Mouse (Mus musculus) kidney, adult 2 months (tissue): Measurements from ENCODE around the gene Nipsnap3b. TPM values are rescaled to one million over a fixed set of nuclear protein-coding genes. Genes with fewer than 3 reads are reported as not detected.

Experiments
- DNase-seq: peaks from one replicate; pipeline ENCODE4 v3.0.0; 2021
- H3K27ac ChIP-seq: fragments of 200-500 bp; 2 replicates; pipeline ENCODE4 v1.5.1; 2012; ENCODE audit warnings: low read depth, low read length, control low read depth, inconsistent platforms; ENCODE audit not compliant: insufficient read depth
- H3K27me3 ChIP-seq: fragments of 200-500 bp; replicated peaks from 2 replicates; pipeline ENCODE4 v1.6.1; 2012; ENCODE audit warnings: mild to moderate bottlenecking, moderate library complexity, low read length, inconsistent platforms; ENCODE audit not compliant: control insufficient read depth, insufficient read depth
- H3K36me3 ChIP-seq: fragments of 200-500 bp; 2 replicates; pipeline ENCODE4 v1.6.1; 2012; ENCODE audit warnings: mild to moderate bottlenecking, moderate library complexity, low read length, inconsistent platforms; ENCODE audit not compliant: control insufficient read depth, insufficient read depth
- H3K4me1 ChIP-seq: fragments of 200-500 bp; 2 replicates; pipeline ENCODE4 v1.6.1; 2011; ENCODE audit warnings: low read length; ENCODE audit not compliant: control insufficient read depth, insufficient read depth
- H3K4me3 ChIP-seq: fragments of 200-500 bp; 2 replicates; pipeline ENCODE4 v1.5.1; 2011; ENCODE audit warnings: mild to moderate bottlenecking, low read depth, low read length, control low read depth; ENCODE audit not compliant: insufficient read depth
- CTCF ChIP-seq: fragments of 200-500 bp; conservative IDR thresholded peaks from 2 replicates; pipeline ENCODE4 v1.5.1; 2011; ENCODE audit warnings: low read depth, mild to moderate bottlenecking, control low read depth, low read length, moderate library complexity, mixed read lengths; ENCODE audit not compliant: insufficient read depth, insufficient read length
- POLR2A ChIP-seq: fragments of 200-500 bp; IDR thresholded peaks from one replicate; pipeline ENCODE4 v1.6.1; 2011; ENCODE audit warnings: low read depth, low read length, control low read depth
- WGBS: fragments of 180-500 bp; shearing (Covaris S2); methylation state at CpG from one replicate; pipeline ENCODE4 v1.1.7; 2018; 5-methylcytosine and 5-hydroxymethylcytosine counted together
- polyA plus RNA-seq: library from polyadenylated mRNA; depleted of rRNA; stranded (reverse); fragments of >200 nt; gene quantifications from 2 replicates; pipeline ENCODE4 v1.2.3, GENCODE M21; 2012

Gene Nipsnap3b
- polyA plus RNA-seq, 1 experiment: 24.9 TPM

- H3K27me3 ChIP-seq: no peaks in the 10 kb centered on the region
- WGBS: 63% methylated on average over 4 of the region's 4 CpGs
- TF ChIP-seq CTCF (no peak), POLR2A (no peak)
- no peak overlapping the region for H3K27ac ChIP-seq
- no peak overlapping the region for H3K4me3 ChIP-seq
- no peaks in the 10 kb centered on the region for H3K4me1 ChIP-seq
- no peak for DNase-seq
- no peaks in the 10 kb centered on the region for H3K36me3 ChIP-seq
Measured at GRCm38 (mm10) chr4:53009183-53009582, 2.5 kb upstream of the Nipsnap3b start.

DNA sequence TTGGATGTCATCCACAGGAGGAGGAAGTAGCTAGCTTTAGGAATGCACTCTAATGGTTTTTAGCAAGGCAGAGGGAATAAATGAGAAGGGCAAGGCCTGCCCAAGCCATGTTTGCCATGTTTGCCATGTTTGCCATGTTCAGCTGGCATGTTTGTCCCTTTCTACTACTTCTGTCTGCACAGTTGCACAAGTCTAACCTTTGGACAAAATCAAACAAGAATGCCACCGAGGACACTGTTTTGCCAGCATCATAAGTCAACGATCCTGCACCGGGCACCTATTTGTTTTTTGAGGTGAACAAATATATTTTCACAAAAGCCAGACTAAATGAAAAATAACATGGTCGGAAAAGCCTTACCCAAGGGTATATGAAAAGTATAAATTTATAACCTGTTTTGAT, 1.8 kb upstream of the Nipsnap3b start:
- Histone ChIP-seq H3K27ac (no peak overlapping the region), H3K36me3 (no peaks in the 10 kb centered on the region), H3K4me3 (no peak overlapping the region), H3K27me3 (no peaks in the 10 kb centered on the region), H3K4me1 (no peaks in the 10 kb centered on the region)
- 91% methylated on average over 4 of the region's 4 CpGs for WGBS
- no peak for DNase-seq
- TF ChIP-seq CTCF (no peak), POLR2A (no peak)

GRCm38 (mm10) chr4:53014421-53014820, 2.7 kb downstream of the Nipsnap3b start:
- no peak overlapping the region for H3K4me3 ChIP-seq
- H3K4me1 ChIP-seq: no peaks in the 10 kb centered on the region
- 92% methylated on average over 7 of the region's 7 CpGs for WGBS
- peaks cover 7% of the 10 kb centered on the region for H3K36me3 ChIP-seq
- no peak for TF ChIP-seq POLR2A
- no peak for TF ChIP-seq CTCF
- H3K27ac ChIP-seq: no peak overlapping the region
- H3K27me3 ChIP-seq: no peaks in the 10 kb centered on the region
- DNase-seq: no peak

DNA sequence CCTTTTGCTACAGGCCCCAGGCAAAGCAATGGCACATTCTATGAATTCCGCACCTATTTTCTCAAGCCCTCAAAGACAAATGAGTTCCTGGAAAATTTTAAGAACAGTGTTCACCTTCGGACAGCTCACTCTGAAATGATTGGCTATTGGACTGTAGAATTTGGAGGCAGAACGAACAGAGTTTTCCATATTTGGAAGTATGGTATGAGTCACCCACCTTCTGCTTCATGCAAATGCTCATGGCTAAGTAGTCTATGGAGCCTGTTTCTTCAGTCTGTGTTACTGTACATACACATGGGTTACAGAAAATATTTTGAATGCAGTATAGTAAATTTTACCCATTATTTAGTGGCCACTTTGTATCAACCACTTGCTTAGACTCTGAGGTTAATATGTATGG, 3.3 kb downstream of the Nipsnap3b start:
- no peak for DNase-seq
- Histone ChIP-seq H3K27me3 (no peaks in the 10 kb centered on the region), H3K27ac (no peak overlapping the region), H3K4me3 (no peak overlapping the region), H3K36me3 (peaks cover 7% of the 10 kb centered on the region), H3K4me1 (no peaks in the 10 kb centered on the region)
- 89% methylated on average over 3 of the region's 3 CpGs for WGBS
- TF ChIP-seq POLR2A (no peak), CTCF (no peak)

- Histone ChIP-seq H3K27ac (no peak overlapping the region), H3K27me3 (no peaks in the 10 kb centered on the region), H3K4me1 (no peaks in the 10 kb centered on the region), H3K36me3 (peaks cover 9% of the 10 kb centered on the region), H3K4me3 (no peak overlapping the region)
- 91% methylated on average over 1 of the region's 1 CpGs for WGBS
- TF ChIP-seq POLR2A (no peak), CTCF (no peak)
- DNase-seq: no peak
Measured at GRCm38 (mm10) chr4:53018392-53018791, 6.7 kb downstream of the Nipsnap3b start.

GRCm38 (mm10) chr4:53023189-53023925, 11.7 kb downstream of the Nipsnap3b start:
- DNase-seq: no peak
- no peaks in the 10 kb centered on the region; the same call in 1 of the 2 replicates for H3K27me3 ChIP-seq
- H3K4me3 ChIP-seq: no peak overlapping the region
- no peak overlapping the region for H3K27ac ChIP-seq
- H3K4me1 ChIP-seq: no peaks in the 10 kb centered on the region
- 81% methylated on average over 14 of the region's 14 CpGs for WGBS
- peaks cover 2% of the 10 kb centered on the region; the same call in 1 of the 2 replicates for H3K36me3 ChIP-seq
- no peak for TF ChIP-seq POLR2A
- TF ChIP-seq CTCF: no peak

DNA sequence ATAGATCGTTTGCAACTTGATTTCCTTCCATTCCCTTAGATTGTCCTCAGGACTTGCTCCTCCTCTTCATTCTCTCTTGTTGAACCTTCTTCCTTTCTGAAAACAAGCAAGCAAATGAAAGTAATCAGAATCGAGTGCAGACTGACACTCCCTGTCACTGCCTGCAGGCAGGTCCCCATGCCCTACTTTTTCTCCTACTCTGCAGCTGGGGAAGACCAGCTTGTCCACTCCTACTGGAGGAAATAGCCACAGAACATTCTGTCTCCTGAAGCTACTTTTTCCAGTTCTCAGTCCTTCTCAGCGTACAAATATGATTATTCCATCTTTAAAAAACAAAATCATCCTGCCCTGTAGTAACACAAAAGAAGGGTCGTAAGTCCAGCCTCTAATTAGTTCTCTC, 12.7 kb downstream of the Nipsnap3b start:
- 89% methylated on average over 4 of the region's 4 CpGs for WGBS

More for the DNA sequence above, 12.7 kb downstream of the Nipsnap3b start:
- H3K27ac ChIP-seq: no peak overlapping the region
- TF ChIP-seq CTCF (no peak), POLR2A (no peak)
- H3K4me1 ChIP-seq: no peaks in the 10 kb centered on the region
- H3K27me3 ChIP-seq: no peaks in the 10 kb centered on the region; the same call in 1 of the 2 replicates
- H3K4me3 ChIP-seq: no peak overlapping the region
- DNase-seq: no peak
- peaks cover 2% of the 10 kb centered on the region; the same call in 1 of the 2 replicates for H3K36me3 ChIP-seq
